Mouse (Mus musculus): Measurements from ENCODE around the gene Cox10. TPM values are rescaled to one million over a fixed set of nuclear protein-coding genes. Genes with fewer than 3 reads are reported as not detected.
A peak's percentile ranks its signal among the peaks of the same experiment; 100 is the strongest.

The Cox10 gene
- polyA plus RNA-seq, 1 experiment: 12.0 TPM

DNA sequence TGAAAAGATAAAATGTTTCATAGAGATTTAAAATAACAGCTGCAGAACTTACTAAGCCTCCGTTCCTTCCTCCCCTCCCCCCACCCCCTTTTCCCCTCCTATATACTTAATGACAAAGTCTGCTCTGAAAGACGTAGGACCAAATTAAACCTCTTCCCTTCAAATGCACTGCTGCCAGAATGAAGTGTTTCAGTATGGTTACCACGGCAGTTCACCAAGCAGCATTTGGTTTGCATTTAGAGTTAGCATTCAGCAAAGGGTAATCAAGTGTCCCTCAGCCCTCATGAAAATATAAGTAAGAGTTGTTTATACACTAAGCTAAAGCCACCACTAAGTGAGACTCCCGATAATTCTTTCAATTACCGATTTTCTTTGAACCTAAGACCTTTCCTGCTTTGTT, 25.9 kb downstream of the Cox10 start:
- Histone ChIP-seq H3K4me3 (ENCODE audit: insufficient read depth, low read length) (no peak overlapping the region), H3K4me1 (ENCODE audit: control insufficient read depth, insufficient read depth, low read length) (no peaks in the 10 kb centered on the region), H3K27ac (ENCODE audit: insufficient read depth, low read length) (no peak overlapping the region)
- TF ChIP-seq CTCF (IDR thresholded peaks at IDR 0.05; ENCODE audit: borderline replicate concordance, insufficient read depth, low read length): no peak
- no peak for TF ChIP-seq POLR2A (IDR thresholded peaks at IDR 0.05; ENCODE audit: low read depth, low read length)

DNA sequence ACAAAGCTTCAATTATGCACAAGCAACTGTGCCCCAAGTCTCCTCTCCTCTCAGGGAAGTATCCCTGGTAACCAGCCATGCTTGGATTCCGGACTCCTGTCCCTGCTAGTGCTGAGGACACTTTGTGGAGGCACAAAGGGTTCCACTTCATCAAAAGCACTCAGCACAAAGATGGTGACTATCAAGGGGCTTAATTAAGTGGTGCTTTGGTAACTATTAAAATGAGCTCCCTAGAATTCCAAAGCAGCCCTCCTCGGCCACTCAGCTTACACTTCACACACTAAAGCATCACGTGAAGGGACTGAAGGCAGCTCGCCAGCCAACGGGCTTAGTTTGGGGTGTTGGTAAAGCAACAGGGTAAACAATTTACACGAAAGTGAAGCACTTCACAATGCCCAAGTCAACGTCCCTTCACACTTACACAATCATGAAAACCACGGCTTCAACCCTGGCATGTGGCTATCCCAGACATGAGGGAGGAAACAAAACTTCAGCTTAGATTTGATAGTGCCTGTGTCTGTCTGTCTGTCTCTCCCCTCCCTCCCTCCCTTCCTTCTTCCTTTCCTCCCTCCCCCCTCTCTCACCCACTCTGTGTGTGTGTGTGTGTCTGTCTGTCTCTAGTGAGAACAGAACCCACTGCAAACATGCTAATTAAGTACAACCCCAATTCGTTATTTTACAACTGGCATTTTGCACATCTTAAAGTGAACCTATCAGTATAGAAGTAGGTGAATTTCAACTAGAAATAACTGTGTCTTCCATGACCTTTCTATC, 27.9 kb downstream of the Cox10 start:
- Histone ChIP-seq H3K4me1 (ENCODE audit: control insufficient read depth, insufficient read depth, low read length) (no peaks in the 10 kb centered on the region), H3K27ac (ENCODE audit: insufficient read depth, low read length) (no peak overlapping the region), H3K4me3 (ENCODE audit: insufficient read depth, low read length) (no peak overlapping the region)
- TF ChIP-seq CTCF (IDR thresholded peaks at IDR 0.05; ENCODE audit: borderline replicate concordance, insufficient read depth, low read length) (no peak), POLR2A (IDR thresholded peaks at IDR 0.05; ENCODE audit: low read depth, low read length) (no peak)

DNA sequence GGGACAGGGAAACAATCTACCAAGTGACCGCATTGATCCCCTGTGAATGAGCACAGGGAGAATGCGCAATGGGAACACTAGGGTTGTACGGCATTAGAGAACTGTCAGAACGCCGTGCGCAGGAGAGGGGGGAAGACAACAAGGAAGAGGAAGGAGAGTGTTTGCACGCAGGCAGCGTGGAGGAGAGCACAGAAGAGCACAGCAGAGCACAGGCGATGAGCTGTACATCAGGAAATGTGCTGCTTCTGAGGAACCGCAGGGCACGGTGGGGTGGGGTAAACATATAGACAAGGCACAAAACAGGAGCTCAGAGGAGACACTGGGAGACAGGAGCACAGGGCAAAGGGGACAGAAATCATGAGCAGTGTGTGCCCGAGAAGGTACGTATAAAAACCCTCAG, 31.8 kb downstream of the Cox10 start:
- Histone ChIP-seq H3K4me3 (ENCODE audit: insufficient read depth, low read length) (no peak overlapping the region), H3K27ac (ENCODE audit: insufficient read depth, low read length) (no peak overlapping the region), H3K4me1 (ENCODE audit: control insufficient read depth, insufficient read depth, low read length) (no peaks in the 10 kb centered on the region)
- TF ChIP-seq CTCF (IDR thresholded peaks at IDR 0.05; ENCODE audit: borderline replicate concordance, insufficient read depth, low read length) (no peak), POLR2A (IDR thresholded peaks at IDR 0.05; ENCODE audit: low read depth, low read length) (no peak)

DNA sequence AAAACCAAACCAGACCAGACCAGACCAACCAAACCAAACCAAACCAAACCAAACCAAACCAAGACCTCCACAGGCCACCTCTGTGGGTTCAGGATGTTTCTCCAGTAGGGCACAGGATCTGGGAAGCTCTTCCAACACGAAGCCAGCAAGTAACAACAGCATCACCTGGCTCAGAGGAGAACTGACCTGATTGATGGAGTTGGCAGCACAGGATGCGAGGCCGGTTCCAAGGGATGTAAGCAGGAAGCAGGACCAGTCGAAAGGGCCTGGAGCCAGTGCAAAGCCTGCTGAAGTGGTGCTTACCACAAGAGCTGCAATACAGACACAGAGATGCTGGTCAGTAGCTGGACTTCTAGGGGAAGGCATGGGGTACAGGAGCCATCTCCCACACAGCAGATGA, 34.2 kb downstream of the Cox10 start:
- no peak overlapping the region for H3K27ac ChIP-seq (ENCODE audit: insufficient read depth, low read length)
- H3K4me3 ChIP-seq (ENCODE audit: insufficient read depth, low read length): no peak overlapping the region
- no peak for TF ChIP-seq CTCF (IDR thresholded peaks at IDR 0.05; ENCODE audit: borderline replicate concordance, insufficient read depth, low read length)
- TF ChIP-seq POLR2A (IDR thresholded peaks at IDR 0.05; ENCODE audit: low read depth, low read length): no peak
- H3K4me1 ChIP-seq (ENCODE audit: control insufficient read depth, insufficient read depth, low read length): no peaks in the 10 kb centered on the region

DNA sequence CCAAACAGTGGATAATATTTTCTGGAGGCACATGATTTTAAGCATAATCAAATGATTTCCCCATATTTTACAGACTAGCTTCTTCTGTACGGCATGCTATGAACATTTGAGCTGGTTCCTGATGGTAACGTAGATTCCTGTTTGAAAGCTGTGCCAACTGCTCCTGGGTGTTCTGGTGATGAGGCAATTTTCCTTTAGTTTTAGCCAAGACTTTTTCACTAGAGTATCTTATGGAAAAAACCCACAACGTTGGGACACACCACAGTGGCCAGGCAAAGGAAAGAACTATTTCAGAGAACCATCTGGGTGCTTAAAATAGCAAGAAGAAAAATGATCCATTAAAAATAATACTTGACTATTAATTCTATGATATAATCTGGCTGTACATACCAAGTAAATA, 35.2 kb downstream of the Cox10 start:
- Histone ChIP-seq H3K4me1 (ENCODE audit: control insufficient read depth, insufficient read depth, low read length) (no peaks in the 10 kb centered on the region), H3K4me3 (ENCODE audit: insufficient read depth, low read length) (no peak overlapping the region), H3K27ac (ENCODE audit: insufficient read depth, low read length) (no peak overlapping the region)
- TF ChIP-seq CTCF (IDR thresholded peaks at IDR 0.05; ENCODE audit: borderline replicate concordance, insufficient read depth, low read length) (no peak), POLR2A (IDR thresholded peaks at IDR 0.05; ENCODE audit: low read depth, low read length) (no peak)

DNA sequence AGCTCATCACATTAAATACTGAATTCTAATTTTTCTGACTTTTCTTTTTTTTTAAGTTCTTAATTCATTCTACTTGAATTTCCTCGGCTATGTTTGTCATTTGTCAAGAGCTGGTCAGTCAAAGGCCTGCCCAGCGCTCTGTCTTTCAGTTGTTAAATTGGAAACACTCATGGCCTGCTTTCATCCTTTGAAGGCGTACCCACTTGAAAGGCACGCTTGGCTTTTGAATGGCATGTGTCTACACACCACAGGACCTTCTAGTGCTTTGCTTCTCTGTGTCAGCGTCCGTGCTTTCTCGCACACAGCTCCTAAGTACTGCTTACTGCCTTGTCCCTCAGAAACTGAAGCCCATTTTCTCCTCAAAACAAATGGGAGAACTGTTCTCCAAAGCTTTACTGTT, 38.0 kb downstream of the Cox10 start:
- Histone ChIP-seq H3K4me1 (ENCODE audit: control insufficient read depth, insufficient read depth, low read length) (peaks cover 2% of the 10 kb centered on the region; the same call in 1 of the 2 replicates), H3K4me3 (ENCODE audit: insufficient read depth, low read length) (no peak overlapping the region), H3K27ac (ENCODE audit: insufficient read depth, low read length) (no peak overlapping the region)
- TF ChIP-seq CTCF (IDR thresholded peaks at IDR 0.05; ENCODE audit: borderline replicate concordance, insufficient read depth, low read length) (no peak), POLR2A (IDR thresholded peaks at IDR 0.05; ENCODE audit: low read depth, low read length) (no peak)

DNA sequence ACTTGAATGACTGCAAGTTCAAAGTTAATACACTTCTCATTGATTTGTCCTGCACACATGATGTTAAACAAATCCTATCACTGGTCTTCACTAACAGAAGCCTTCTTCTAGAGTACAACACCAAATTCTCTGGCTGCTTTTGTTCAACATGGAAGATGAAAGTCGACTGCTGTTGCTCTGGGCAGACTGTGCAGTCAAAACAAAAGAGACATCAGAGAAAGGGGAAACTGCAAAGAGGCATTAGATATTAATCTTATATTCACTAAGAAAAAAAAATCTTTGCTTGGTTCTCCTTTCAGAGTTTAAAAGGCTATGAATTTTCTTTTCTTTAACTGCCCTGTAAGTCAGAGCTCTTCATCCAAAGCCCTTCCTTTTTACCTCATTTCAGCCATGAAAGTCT, 39.7 kb downstream of the Cox10 start:
- no peak overlapping the region for H3K27ac ChIP-seq (ENCODE audit: insufficient read depth, low read length)
- no peak overlapping the region for H3K4me3 ChIP-seq (ENCODE audit: insufficient read depth, low read length)
- peaks cover 2% of the 10 kb centered on the region; the same call in 1 of the 2 replicates for H3K4me1 ChIP-seq (ENCODE audit: control insufficient read depth, insufficient read depth, low read length)
- TF ChIP-seq CTCF (IDR thresholded peaks at IDR 0.05; ENCODE audit: borderline replicate concordance, insufficient read depth, low read length) (no peak), POLR2A (IDR thresholded peaks at IDR 0.05; ENCODE audit: low read depth, low read length) (no peak)

DNA sequence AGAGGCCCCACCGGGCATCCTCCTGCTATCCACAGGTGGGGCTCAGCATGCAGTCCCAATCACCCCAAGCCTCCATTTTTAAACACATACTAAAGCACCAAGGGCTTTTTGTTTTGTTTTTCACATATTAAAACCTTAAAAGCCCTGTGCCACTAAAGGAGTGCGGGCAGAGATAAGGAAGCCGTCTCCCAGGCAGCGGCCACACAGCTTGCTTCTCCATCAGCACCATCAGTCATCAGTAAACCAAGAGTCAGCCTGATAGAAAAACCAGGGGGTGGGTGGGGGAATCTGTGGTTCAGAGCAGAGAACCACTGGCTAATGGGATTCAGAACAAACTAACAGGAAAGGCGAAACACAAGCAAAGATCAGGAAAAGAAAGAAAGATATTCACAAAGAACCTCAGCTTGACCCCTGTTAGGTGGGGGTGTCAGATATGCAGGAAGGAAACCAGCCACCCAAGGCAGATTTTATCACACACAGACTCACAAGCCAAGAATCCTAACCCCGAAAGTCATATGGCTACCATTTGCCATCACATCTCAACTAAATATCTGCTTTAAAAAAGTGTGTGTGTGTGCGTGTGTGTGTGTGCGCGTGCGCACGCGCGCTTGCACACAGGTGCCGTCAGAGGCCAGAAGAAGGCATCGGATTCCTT, 41.7 kb downstream of the Cox10 start:
- no peak overlapping the region for H3K27ac ChIP-seq (ENCODE audit: insufficient read depth, low read length)
- peaks cover 2% of the 10 kb centered on the region; the same call in 1 of the 2 replicates for H3K4me1 ChIP-seq (ENCODE audit: control insufficient read depth, insufficient read depth, low read length)
- H3K4me3 ChIP-seq (ENCODE audit: insufficient read depth, low read length): no peak overlapping the region
- TF ChIP-seq CTCF (IDR thresholded peaks at IDR 0.05; ENCODE audit: borderline replicate concordance, insufficient read depth, low read length) (no peak), POLR2A (IDR thresholded peaks at IDR 0.05; ENCODE audit: low read depth, low read length) (no peak)

DNA sequence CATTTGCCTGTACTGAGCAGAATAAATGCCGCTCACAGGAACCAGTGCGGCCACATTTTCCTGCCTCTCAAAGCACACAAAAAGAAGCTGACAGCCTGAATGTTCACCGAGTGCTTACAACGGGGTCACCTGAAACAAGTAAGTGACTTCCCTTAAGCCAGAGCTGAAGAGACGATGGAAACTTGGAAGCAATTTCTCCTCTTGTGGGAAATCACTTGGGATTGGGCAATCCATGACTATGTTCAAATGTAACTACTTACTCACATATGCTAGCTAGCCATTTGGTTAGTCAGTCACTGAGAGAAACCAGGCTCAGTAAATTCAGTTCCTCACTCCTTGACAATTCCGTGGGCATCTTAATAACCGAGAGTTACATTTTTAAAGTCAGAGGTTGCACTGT, 43.0 kb downstream of the Cox10 start:
- TF ChIP-seq POLR2A (IDR thresholded peaks at IDR 0.05; ENCODE audit: low read depth, low read length) (no peak), CTCF (IDR thresholded peaks at IDR 0.05; ENCODE audit: borderline replicate concordance, insufficient read depth, low read length) (no peak)
- Histone ChIP-seq H3K4me1 (ENCODE audit: control insufficient read depth, insufficient read depth, low read length) (peaks cover 2% of the 10 kb centered on the region; the same call in 1 of the 2 replicates), H3K27ac (ENCODE audit: insufficient read depth, low read length) (0 out of 2 replicates have a peak overlapping the region, but pooled peaks have one; percentile 29), H3K4me3 (ENCODE audit: insufficient read depth, low read length) (no peak overlapping the region)

DNA sequence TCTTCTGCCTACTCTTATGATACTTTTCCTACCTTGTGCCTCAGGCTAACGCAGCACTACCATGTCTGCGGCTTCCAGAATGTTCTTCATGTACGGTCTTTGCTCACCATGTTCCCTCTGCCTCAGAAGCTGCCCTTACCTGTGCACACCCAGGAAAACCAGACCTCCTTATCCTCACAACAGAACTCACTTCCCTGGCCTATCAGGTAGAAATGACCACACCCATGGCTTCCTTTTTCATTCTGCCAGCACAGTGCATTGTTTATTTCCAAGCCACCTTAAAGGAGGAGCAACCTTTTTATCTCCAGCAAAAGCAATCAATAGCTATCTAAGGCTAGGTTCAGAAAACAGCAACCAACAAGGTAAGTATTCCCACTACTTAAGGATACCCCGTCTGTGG, 43.6 kb downstream of the Cox10 start:
- H3K27ac ChIP-seq (ENCODE audit: insufficient read depth, low read length): no peak overlapping the region
- no peak for TF ChIP-seq POLR2A (IDR thresholded peaks at IDR 0.05; ENCODE audit: low read depth, low read length)
- TF ChIP-seq CTCF (IDR thresholded peaks at IDR 0.05; ENCODE audit: borderline replicate concordance, insufficient read depth, low read length): no peak
- peaks cover 2% of the 10 kb centered on the region; the same call in 1 of the 2 replicates for H3K4me1 ChIP-seq (ENCODE audit: control insufficient read depth, insufficient read depth, low read length)
- H3K4me3 ChIP-seq (ENCODE audit: insufficient read depth, low read length): no peak overlapping the region
